8 mouse cellular contexts compared by ENCODE assay signal in genomic region chr4:40722687-40723460, GRCm38 (mm10). TPM values are rescaled to one million over a fixed set of nuclear protein-coding genes. Genes with fewer than 3 reads are reported as not detected.
DNase-seq lines count a peak whose midpoint lies in the region; ATAC-seq and TF ChIP-seq lines count a peak whose summit lies in the region.

No protein-coding gene starts in this region.

- TF ChIP-seq POLR2A in MEL (IDR thresholded peaks at IDR 0.05; ENCODE audit: control insufficient read depth in 1 of 2, insufficient read depth in 1 of 2, low read depth in 1 of 2, low read length in 2 of 2, poor library complexity in 1 of 2) = peak; percentile 49 to 78; a peak in 3 of 4 replicates

- H3K27me3 ChIP-seq in MEL (ENCODE audit: control insufficient read depth in 1 of 2, insufficient read depth in 2 of 2, low read length in 2 of 2) = no peaks in the 10 kb centered on the region
- H3K27me3 ChIP-seq in hindbrain, embryonic 15.5 days = no peaks in the 10 kb centered on the region

- H3K4me3 ChIP-seq in MEL (ENCODE audit: control insufficient read depth in 1 of 2, insufficient read depth in 1 of 2, low read depth in 2 of 2, low read length in 2 of 2) = peak overlapping the region; percentile 77 to 85
- peak overlapping the region; percentile 69 for H3K4me3 ChIP-seq in hindbrain, embryonic 15.5 days

- no peaks in the 10 kb centered on the region for H3K9me3 ChIP-seq in MEL (replicated peaks; ENCODE audit: insufficient read depth, low read length)
- no peaks in the 10 kb centered on the region for H3K9me3 ChIP-seq in hindbrain, embryonic 15.5 days

- under 1% methylated on average over 53 of the region's 62 CpGs for WGBS in hindbrain, embryonic 15.5 days

- peak overlapping the region; percentile 92 for H3K27ac ChIP-seq in MEL (ENCODE audit: control insufficient read depth, low read depth, low read length)
- H3K27ac ChIP-seq in hindbrain, embryonic 15.5 days (replicated peaks) = peak overlapping the region; percentile 100

- TF ChIP-seq CTCF in MEL (IDR thresholded peaks at IDR 0.05 in 2 of 3, conservative IDR thresholded peaks at IDR 0.05 in 1 of 3; ENCODE audit: control insufficient read depth in 1 of 3, insufficient read depth in 1 of 3, low read depth in 2 of 3, low read length in 3 of 3, poor library complexity in 1 of 3, severe bottlenecking in 1 of 3) = no peak

- peak overlapping the region; percentile 84 for H3K4me2 ChIP-seq in hindbrain, embryonic 15.5 days

- no peak for TF ChIP-seq EP300 in MEL (IDR thresholded peaks at IDR 0.05; ENCODE audit: low read depth in 1 of 2, low read length in 2 of 2)

- H3K4me1 ChIP-seq in MEL (ENCODE audit: control insufficient read depth in 1 of 2, insufficient read depth in 2 of 2, low read length in 2 of 2) = peaks cover 12 to 19% of the 10 kb centered on the region in 2 experiments
- peaks cover 52% of the 10 kb centered on the region for H3K4me1 ChIP-seq in hindbrain, embryonic 15.5 days (replicated peaks)

- ATAC-seq in hindbrain, embryonic 15.5 days (ENCODE audit: low FRiP score, low read depth) = peak; percentile 92
- peak; percentile 74 for ATAC-seq in megakaryocyte-erythroid progenitor cell, adult 5-6 weeks (replicated peaks; ENCODE audit: low FRiP score, low TSS enrichment, poor library complexity, severe bottlenecking)

- TF ChIP-seq RAD21 in MEL (IDR thresholded peaks at IDR 0.05; ENCODE audit: low read depth, low read length) = no peak

- DNase-seq in MEL (ENCODE audit: low read depth, low spot score) = peak; percentile 88
- DNase-seq in c-Kit-positive CD71-positive TER-119-negative erythroid progenitor cells, embryonic 14.5 days (ENCODE audit: low read depth) = peak; percentile 63
- peak; percentile 55 for DNase-seq in gastrocnemius, adult 18-20 months (ENCODE audit: low spot score)
- peak; percentile 78 to 84 for DNase-seq in left cerebral cortex, postnatal 25 days (ENCODE audit: low spot score in 2 of 2)
- DNase-seq in right cerebral cortex, postnatal 25 days = peak; percentile 88
- peak; percentile 73 to 77 for DNase-seq in urinary bladder, postnatal 4 days (ENCODE audit: low spot score in 2 of 2)

- peak overlapping the region; percentile 92 for H3K9ac ChIP-seq in MEL (ENCODE audit: control insufficient read depth, low read depth, low read length, poor library complexity, severe bottlenecking)
- peak overlapping the region; percentile 96 for H3K9ac ChIP-seq in hindbrain, embryonic 15.5 days

- peaks cover 26% of the 10 kb centered on the region for H3K79me2 ChIP-seq in MEL (ENCODE audit: control insufficient read depth, insufficient read depth, low read length, poor library complexity)

- H3K36me3 ChIP-seq in MEL (ENCODE audit: control insufficient read depth in 1 of 2, insufficient read depth in 2 of 2, low read length in 2 of 2) = peaks cover 29 to 49% of the 10 kb centered on the region in 2 experiments
- H3K36me3 ChIP-seq in hindbrain, embryonic 15.5 days = peaks cover 17% of the 10 kb centered on the region

- intact Hi-C loops in left cerebral cortex, postnatal 25 days (cut with DNase I) = loop anchor here (1.0 kb wide), 1 partner anchor 20 kb away; the partner anchor contains the start of gene Aptx

TF ChIP-seq in MEL, 35 proteins besides CTCF, POLR2A, EP300 and RAD21 (continues in another document):
- TF ChIP-seq POLR2AphosphoS2 (IDR thresholded peaks at IDR 0.05; ENCODE audit: low read length) = peak; percentile 66; the same call in 1 of the 2 replicates
- TF ChIP-seq KAT2A (conservative IDR thresholded peaks at IDR 0.05; ENCODE audit: low read depth, low read length) = no peak
- no peak for TF ChIP-seq BHLHE40 (IDR thresholded peaks at IDR 0.05; ENCODE audit: borderline replicate concordance, low read depth, low read length)
- no peak for TF ChIP-seq MEF2A (IDR thresholded peaks at IDR 0.05; ENCODE audit: extremely low read depth, insufficient replicate concordance, low read depth, low read length, poor library complexity, severe bottlenecking)
- no peak for TF ChIP-seq TAL1 (IDR thresholded peaks at IDR 0.05; ENCODE audit: low read length)
- peak; percentile 18; the same call in 1 of the 2 replicates for TF ChIP-seq MAX (IDR thresholded peaks at IDR 0.05; ENCODE audit: low read length)
- TF ChIP-seq NELFE (IDR thresholded peaks at IDR 0.05; ENCODE audit: low read depth, low read length) = peak; percentile 3; the same call in 1 of the 2 replicates
- TF ChIP-seq TBP (IDR thresholded peaks at IDR 0.05; ENCODE audit: low read depth, low read length) = peak; percentile 75
- no peak for TF ChIP-seq MYB (IDR thresholded peaks at IDR 0.05; ENCODE audit: low read depth, low read length)
- TF ChIP-seq ELF1 (IDR thresholded peaks at IDR 0.05; ENCODE audit: low read depth, low read length) = peak; percentile 69; the same call in 1 of the 2 replicates
- TF ChIP-seq SIN3A (IDR thresholded peaks at IDR 0.05; ENCODE audit: low read length) = peak; percentile 40; the same call in 1 of the 2 replicates
- no peak for TF ChIP-seq USF1 (IDR thresholded peaks at IDR 0.05; ENCODE audit: low read depth, low read length)
- 0 out of 2 replicates have a peak, but pooled peaks have one; percentile 13 for TF ChIP-seq TCF12 (IDR thresholded peaks at IDR 0.05; ENCODE audit: low read depth, low read length)
- TF ChIP-seq UBTF (IDR thresholded peaks at IDR 0.05; ENCODE audit: borderline replicate concordance, insufficient read depth, low read depth, low read length) = 0 out of 2 replicates have a peak, but pooled peaks have one; percentile 36
- no peak for TF ChIP-seq ZKSCAN1 (IDR thresholded peaks at IDR 0.05; ENCODE audit: low read depth, low read length)
- TF ChIP-seq ZNF384 (IDR thresholded peaks at IDR 0.05; ENCODE audit: low read depth, low read length) = no peak
- TF ChIP-seq ETS1 (IDR thresholded peaks at IDR 0.05; ENCODE audit: low read depth, low read length) = peak; percentile 48; the same call in 1 of the 2 replicates
- no peak for TF ChIP-seq ZC3H11A (IDR thresholded peaks at IDR 0.05; ENCODE audit: low read depth, low read length)
- no peak for TF ChIP-seq MAZ (IDR thresholded peaks at IDR 0.05; ENCODE audit: low read depth, low read length)
- no peak for TF ChIP-seq POLR2AphosphoS5 (IDR thresholded peaks at IDR 0.05; ENCODE audit: borderline replicate concordance, low read depth, low read length)
- TF ChIP-seq ZMIZ1 (IDR thresholded peaks at IDR 0.05; ENCODE audit: low read depth, low read length) = peak; percentile 57
- TF ChIP-seq E2F4 (IDR thresholded peaks at IDR 0.05; ENCODE audit: borderline replicate concordance, low read depth, low read length) = no peak
- TF ChIP-seq NRF1 (IDR thresholded peaks at IDR 0.05; ENCODE audit: insufficient read depth, low read depth, low read length, poor library complexity, severe bottlenecking) = peak; percentile 84
- TF ChIP-seq MAFK (IDR thresholded peaks at IDR 0.05; ENCODE audit: borderline replicate concordance, low read depth, low read length) = no peak
- TF ChIP-seq CHD1 (IDR thresholded peaks at IDR 0.05; ENCODE audit: low read depth, low read length) = no peak
- no peak; the same call in 1 of the 2 replicates for TF ChIP-seq HCFC1 (IDR thresholded peaks at IDR 0.05; ENCODE audit: low read depth, low read length)
- peak; percentile 41; the same call in 1 of the 2 replicates for TF ChIP-seq MXI1 (IDR thresholded peaks at IDR 0.05; ENCODE audit: low read depth, low read length)
- no peak for TF ChIP-seq MYC (IDR thresholded peaks at IDR 0.05; ENCODE audit: low read depth, low read length)
- TF ChIP-seq JUND (IDR thresholded peaks at IDR 0.05; ENCODE audit: low read depth, low read length) = no peak
- TF ChIP-seq RCOR1 (IDR thresholded peaks at IDR 0.05; ENCODE audit: low read depth, low read length) = no peak
- no peak for TF ChIP-seq SMC3 (IDR thresholded peaks at IDR 0.05; ENCODE audit: low read depth, low read length)
- TF ChIP-seq GATA1 (IDR thresholded peaks at IDR 0.05; ENCODE audit: low read depth, low read length) = peak; percentile 54
- TF ChIP-seq CHD2 (IDR thresholded peaks at IDR 0.05; ENCODE audit: low read length) = no peak
- no peak for TF ChIP-seq GABPA (IDR thresholded peaks at IDR 0.05; ENCODE audit: low read depth, low read length)

RNA-seq across cellular contexts. Expression of gene Dnaja1, which starts 0.9 kb away (rescaled TPM):
- 108 and 115 TPM in 2 replicates for total RNA-seq in MEL (2012; rRNA removed)
- polyA plus RNA-seq in MEL (2012; ENCODE audit: insufficient read depth in 1 of 2, insufficient read length in 2 of 2, low read depth in 1 of 2, low replicate concordance in 2 of 2, missing spikeins in 1 of 2) = 100 to 1,000 TPM; 355 to 482 TPM
- total RNA-seq in gastrocnemius, adult 18-20 months (2021) = 10 to 100 TPM; 39.6 to 66.8 TPM
- 639 and 670 TPM in 2 replicates for polyA plus RNA-seq in hindbrain, embryonic 15.5 days (2015; fragmentation: Nextera tagmentation; extraction: Ambion mirVana)
- total RNA-seq in left cerebral cortex, postnatal 25 days (2021) = 100 to 1,000 TPM; 316 to 320 TPM
- total RNA-seq in megakaryocyte-erythroid progenitor cell, adult 5-6 weeks (2014; fragmentation: Nextera tagmentation) = 141 and 157 TPM in 2 replicates
- total RNA-seq in megakaryocyte-erythroid progenitor cell, adult 5-6 weeks (2017) = 570 and 579 TPM in 2 replicates

RNA-seq across cellular contexts. Expression of gene Aptx, which starts 19.9 kb away (rescaled TPM):
- 15.6 and 19.8 TPM in 2 replicates for total RNA-seq in MEL (2012; rRNA removed)
- polyA plus RNA-seq in MEL (2012; ENCODE audit: insufficient read depth in 1 of 2, insufficient read length in 2 of 2, low read depth in 1 of 2, low replicate concordance in 2 of 2, missing spikeins in 1 of 2) = 10 to 100 TPM in 1 of 2 experiments, not detected in 1; 18.8 TPM
- 10 to 100 TPM; 15.2 to 15.4 TPM for total RNA-seq in gastrocnemius, adult 18-20 months (2021)
- polyA plus RNA-seq in hindbrain, embryonic 15.5 days (2015; fragmentation: Nextera tagmentation; extraction: Ambion mirVana) = 44.4 and 45.9 TPM in 2 replicates
- 10 to 100 TPM; 25.6 to 29.1 TPM for total RNA-seq in left cerebral cortex, postnatal 25 days (2021)
- total RNA-seq in megakaryocyte-erythroid progenitor cell, adult 5-6 weeks (2014; fragmentation: Nextera tagmentation) = 9.3 and 15.6 TPM in 2 replicates
- total RNA-seq in megakaryocyte-erythroid progenitor cell, adult 5-6 weeks (2017) = 14.5 and 16.2 TPM in 2 replicates

RNA-seq across cellular contexts. Expression of gene Smu1, which starts 34.8 kb away (rescaled TPM):
- total RNA-seq in MEL (2012; rRNA removed) = 124 TPM in 2 replicates
- polyA plus RNA-seq in MEL (2012; ENCODE audit: insufficient read depth in 1 of 2, insufficient read length in 2 of 2, low read depth in 1 of 2, low replicate concordance in 2 of 2, missing spikeins in 1 of 2) = 100 to 1,000 TPM in 1 of 2 experiments, not detected in 1; 111 TPM
- 10 to 100 TPM; 29.4 to 29.7 TPM for total RNA-seq in gastrocnemius, adult 18-20 months (2021)
- polyA plus RNA-seq in hindbrain, embryonic 15.5 days (2015; fragmentation: Nextera tagmentation; extraction: Ambion mirVana) = 113 and 121 TPM in 2 replicates
- 10 to 100 TPM; 47.0 to 53.2 TPM for total RNA-seq in left cerebral cortex, postnatal 25 days (2021)
- total RNA-seq in megakaryocyte-erythroid progenitor cell, adult 5-6 weeks (2014; fragmentation: Nextera tagmentation) = 78.1 and 94.5 TPM in 2 replicates
- total RNA-seq in megakaryocyte-erythroid progenitor cell, adult 5-6 weeks (2017) = 145 and 151 TPM in 2 replicates

Comparison
In these comparisons a context has a peak if more than half of its experiments do, and no peak if none do; other contexts are left out.
1. Peak in every context shown above with its lines: DNase-seq, ATAC-seq, H3K4me3 ChIP-seq and H3K27ac ChIP-seq.